Mouse (Mus musculus): ENCODE data around the gene Camk2g.

- TF ChIP-seq CTCF (IDR thresholded peaks at IDR 0.05; ENCODE audit: low read depth) (no peak), EP300 (IDR thresholded peaks at IDR 0.05; ENCODE audit: low read depth) (no peak)
Observed at GRCm38 (mm10) chr14:20836905-20837376, 43.1 kb upstream of the Camk2g start.

All from liver, embryonic 14.5 days (tissue).